Mouse (Mus musculus) right cerebral cortex, adult 2 months (tissue): Measurements from ENCODE around the gene Cc2d1b.

ENCODE experiments used
- DNase-seq, 2 experiments: peaks; one replicate each; pipeline ENCODE4 v3.0.0; 2021 to 2022; ENCODE audit warnings: low spot score in 2 of 2

The Cc2d1b gene

GRCm38 (mm10) chr4:108638752-108639151 lies 19.0 kb downstream of the Cc2d1b start:
- no peak for DNase-seq

- DNase-seq, result no peak
Observed at GRCm38 (mm10) chr4:108664407-108664806, 44.7 kb downstream of the Cc2d1b start.
